Mouse (Mus musculus) liver, embryonic 18 days (tissue): ENCODE data around the gene Mgat4e. TPM values are rescaled to one million over a fixed set of nuclear protein-coding genes. Genes with fewer than 3 reads are reported as not detected.

Experiments
- polyA plus RNA-seq: library from polyadenylated mRNA; depleted of rRNA; stranded (reverse); fragments of >200 nt; gene quantifications from 2 replicates; pipeline ENCODE4 v1.2.3, GENCODE M21; 2012; rRNA removed

The Mgat4e gene
- not detected in 2 replicates for polyA plus RNA-seq

GRCm38 (mm10) chr1:134549632-134550132 is at the start of gene Mgat4e:
TSS of gene Mgat4e (minus strand) at chr1:134549682.

GRCm38 (mm10) chr1:134559976-134560375 is 10.5 kb upstream of the Mgat4e start, which contains the start of gene Kdm5b:
TSS of gene Kdm5b (plus strand) at chr1:134560171.

GRCm38 (mm10) chr1:134494428-134495215 is 54.9 kb downstream of the Mgat4e start, which contains the start of gene Rabif:
TSS of gene Rabif (plus strand) at chr1:134494648.

Other genes starting within 250 kb of the Mgat4e start
- 1.8 and 1.9 TPM in 2 replicates for gene Ppfia4, start 216.8 kb downstream of the Mgat4e start, polyA plus RNA-seq
- gene Tmem183a, start 187.7 kb downstream of the Mgat4e start, polyA plus RNA-seq = 38.3 and 39.5 TPM in 2 replicates
- not detected in 2 replicates for gene 4933406M09Rik, start 163.7 kb downstream of the Mgat4e start, polyA plus RNA-seq
- gene Cyb5r1, start 144.1 kb downstream of the Mgat4e start, polyA plus RNA-seq = 11.8 and 13.1 TPM in 2 replicates
- 63.3 and 65.7 TPM in 2 replicates for gene Adipor1, start 134.3 kb downstream of the Mgat4e start, polyA plus RNA-seq
- gene Klhl12, start 94.2 kb downstream of the Mgat4e start, polyA plus RNA-seq = 11.3 and 12.4 TPM in 2 replicates
- gene Rabif, start 55.0 kb downstream of the Mgat4e start, polyA plus RNA-seq = 8.5 and 9.0 TPM in 2 replicates
- gene Kdm5b, start 10.5 kb upstream of the Mgat4e start, polyA plus RNA-seq = 2.8 and 3.3 TPM in 2 replicates
- gene Syt2, start 97.0 kb upstream of the Mgat4e start, polyA plus RNA-seq = 0.01 TPM in 2 replicates